In genomic region chr13:36019309-36020274, GRCm38 (mm10) we compare ENCODE assay signal across 8 mouse cellular contexts.
DNase-seq lines count a peak whose midpoint lies in the region; ATAC-seq and TF ChIP-seq lines count a peak whose summit lies in the region.

No protein-coding gene starts in this region.

- no peak; the same call in 1 of the 2 replicates for ATAC-seq in kidney, postnatal 0 days (replicated peaks; ENCODE audit: low FRiP score, low read depth)
- peak; percentile 80; the same call in 1 of the 2 replicates for ATAC-seq in limb, embryonic 13.5 days (ENCODE audit: low FRiP score, low read depth)

- no peaks in the 10 kb centered on the region for H3K9me3 ChIP-seq in kidney, postnatal 0 days (replicated peaks; ENCODE audit: low read length)
- no peaks in the 10 kb centered on the region for H3K9me3 ChIP-seq in limb, embryonic 13.5 days

- no peaks in the 10 kb centered on the region for H3K36me3 ChIP-seq in kidney, postnatal 0 days (ENCODE audit: insufficient read depth, low read length)
- no peaks in the 10 kb centered on the region for H3K36me3 ChIP-seq in limb, embryonic 13.5 days

- no peak overlapping the region for H3K27ac ChIP-seq in kidney, postnatal 0 days
- H3K27ac ChIP-seq in limb, embryonic 13.5 days = no peak overlapping the region

- H3K9ac ChIP-seq in kidney, postnatal 0 days (ENCODE audit: low read depth, low read length) = no peak overlapping the region
- H3K9ac ChIP-seq in limb, embryonic 13.5 days = no peak overlapping the region

- H3K4me2 ChIP-seq in kidney, postnatal 0 days (ENCODE audit: low read length) = no peak overlapping the region
- H3K4me2 ChIP-seq in limb, embryonic 13.5 days (replicated peaks) = no peak overlapping the region

- no peak overlapping the region for H3K4me3 ChIP-seq in kidney, postnatal 0 days (replicated peaks; ENCODE audit: low read depth, low read length)
- H3K4me3 ChIP-seq in limb, embryonic 13.5 days = no peak overlapping the region

- no peaks in the 10 kb centered on the region for H3K4me1 ChIP-seq in kidney, postnatal 0 days (replicated peaks; ENCODE audit: insufficient read depth, low read length)
- H3K4me1 ChIP-seq in limb, embryonic 13.5 days = peaks cover 7% of the 10 kb centered on the region; the same call in 1 of the 2 replicates

- TF ChIP-seq CTCF in kidney, postnatal 0 days (IDR thresholded peaks at IDR 0.05; ENCODE audit: low read depth) = peak; percentile 87

- 56% methylated on average over 10 of the region's 10 CpGs for WGBS in kidney, postnatal 0 days
- WGBS in limb, embryonic 13.5 days = 53% methylated on average over 10 of the region's 10 CpGs

- no peaks in the 10 kb centered on the region for H3K27me3 ChIP-seq in kidney, postnatal 0 days (ENCODE audit: insufficient read depth, low read length)
- H3K27me3 ChIP-seq in limb, embryonic 13.5 days = no peaks in the 10 kb centered on the region

- peak; percentile 73 for DNase-seq in A20 (ENCODE audit: low read depth, low spot score)
- peak; percentile 41 for DNase-seq in T-cell, adult 2 months (ENCODE audit: low spot score)
- peak; percentile 42 to 78 for DNase-seq in cerebellum, postnatal 4 days (ENCODE audit: low spot score in 2 of 2)
- peak; percentile 37 to 71 for DNase-seq in gastrocnemius, postnatal 4 days (ENCODE audit: low spot score in 2 of 2)
- peak; percentile 93 for DNase-seq in kidney, postnatal 0 days (ENCODE audit: low spot score)
- DNase-seq in neural tube, embryonic 10.5 days (ENCODE audit: extremely low spot score, low spot score) = peak; percentile 34
- DNase-seq in testis, postnatal 14 days (ENCODE audit: low spot score) = peak; percentile 17

Comparison
In these comparisons a context has a peak if more than half of its experiments do, and no peak if none do; other contexts are left out.
1. DNase-seq: peak in every context shown above with its lines; median percentile 93 in kidney, postnatal 0 days; 73 in A20; 60 in cerebellum, postnatal 4 days; 54 in gastrocnemius, postnatal 4 days; 41 in T-cell, adult 2 months; 34 in neural tube, embryonic 10.5 days; 17 in testis, postnatal 14 days.